Mouse (Mus musculus) cerebellum, adult 2 months (tissue): ENCODE measurements around the gene Zscan12.
A peak's percentile ranks its signal among the peaks of the same experiment; 100 is the strongest.

Experiments
- CTCF ChIP-seq: fragments of 200-500 bp; IDR thresholded peaks from 2 replicates; pipeline ENCODE4 v1.5.1; 2011; ENCODE audit warnings: low read depth, mild to moderate bottlenecking, control low read depth, low read length, moderate library complexity, borderline replicate concordance; ENCODE audit not compliant: insufficient read depth
- POLR2A ChIP-seq: fragments of 200-500 bp; IDR thresholded peaks from 2 replicates; pipeline ENCODE4 v1.6.1; 2011; ENCODE audit warnings: low read length, control low read depth, borderline replicate concordance; ENCODE audit not compliant: insufficient read depth

GRCm38 (mm10) chr13:21362621-21363248 lies at the start of gene Zscan12:
- TF ChIP-seq POLR2A (peak; percentile 82), CTCF (no peak)
